Mouse (Mus musculus): ENCODE measurements around the gene Castor1.

Gene Castor1

DNA sequence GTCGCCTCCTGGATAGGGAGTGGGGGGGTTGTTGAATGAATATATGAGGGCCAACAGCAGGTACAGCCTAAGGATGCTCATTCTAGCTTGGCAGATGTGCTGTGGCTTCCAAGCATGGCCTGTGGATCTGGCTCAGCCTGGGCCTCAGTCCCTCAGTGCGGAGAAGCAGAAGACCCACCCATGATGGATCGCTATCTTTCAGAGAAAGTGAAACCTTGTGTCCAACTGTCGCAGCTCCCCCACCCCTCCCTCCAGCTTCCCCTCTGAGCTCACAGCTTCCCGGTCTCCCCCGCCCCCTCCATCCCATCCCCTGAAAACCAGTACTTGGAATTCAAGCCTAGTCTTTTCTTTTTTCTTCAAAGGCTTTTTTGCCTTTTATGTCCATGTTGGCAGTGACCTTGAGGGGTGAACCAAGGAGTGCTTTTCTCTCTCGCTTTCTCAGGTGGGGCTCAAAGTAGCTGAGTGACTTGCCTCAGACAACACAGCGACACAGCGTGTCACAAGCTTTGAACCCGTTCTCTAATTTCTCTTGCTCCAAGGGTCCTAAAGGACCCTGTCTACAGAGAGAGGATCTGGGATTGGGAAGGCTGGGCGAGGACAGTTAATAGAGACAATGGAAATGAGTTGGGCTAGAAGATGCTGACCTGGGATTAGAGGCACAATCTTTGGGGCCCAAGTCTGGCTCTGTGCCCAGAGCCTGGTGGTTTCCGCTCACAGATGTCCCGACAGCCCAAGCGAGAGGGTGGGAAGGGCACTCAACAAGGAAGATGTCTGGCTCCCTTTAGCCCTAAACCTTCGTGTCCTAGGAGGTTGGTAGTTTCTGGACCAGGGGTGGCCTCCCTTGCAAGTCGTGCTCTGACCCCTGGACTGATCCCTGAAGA lies 17.9 kb downstream of the Castor1 start, which contains the start of gene Osm:
TSS of gene Osm (plus strand) at position 756 of the 881 bp plus-strand sequence.
- peak; percentile 58 for DNase-seq

GRCm38 (mm10) chr11:4236546-4237067 lies 18.6 kb downstream of the Castor1 start:
- peak; percentile 59 for DNase-seq

GRCm38 (mm10) chr11:4237389-4237912 lies 19.4 kb downstream of the Castor1 start:
- peak; percentile 72 for DNase-seq

DNA sequence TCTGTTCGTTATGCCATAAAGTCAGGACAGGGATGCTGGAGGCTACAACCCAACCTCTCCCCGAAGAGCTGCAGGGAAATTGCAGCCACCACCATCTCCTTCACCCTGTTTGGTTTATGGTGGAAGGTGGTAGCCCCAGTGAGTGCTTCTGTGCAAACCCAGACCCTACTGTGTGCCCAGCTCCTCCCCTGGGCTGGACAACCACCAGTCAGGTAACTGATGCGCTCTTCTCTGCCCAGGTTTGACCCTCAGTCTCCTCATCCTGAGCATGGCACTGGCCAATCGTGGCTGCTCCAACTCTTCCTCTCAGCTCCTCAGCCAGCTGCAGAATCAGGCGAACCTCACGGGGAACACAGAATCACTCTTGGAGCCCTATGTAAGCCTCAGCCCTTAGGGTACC lies 20.1 kb downstream of the Castor1 start:
- no peak for DNase-seq

GRCm38 (mm10) chr11:4239691-4240090 lies 21.7 kb downstream of the Castor1 start:
- no peak for DNase-seq

DNA sequence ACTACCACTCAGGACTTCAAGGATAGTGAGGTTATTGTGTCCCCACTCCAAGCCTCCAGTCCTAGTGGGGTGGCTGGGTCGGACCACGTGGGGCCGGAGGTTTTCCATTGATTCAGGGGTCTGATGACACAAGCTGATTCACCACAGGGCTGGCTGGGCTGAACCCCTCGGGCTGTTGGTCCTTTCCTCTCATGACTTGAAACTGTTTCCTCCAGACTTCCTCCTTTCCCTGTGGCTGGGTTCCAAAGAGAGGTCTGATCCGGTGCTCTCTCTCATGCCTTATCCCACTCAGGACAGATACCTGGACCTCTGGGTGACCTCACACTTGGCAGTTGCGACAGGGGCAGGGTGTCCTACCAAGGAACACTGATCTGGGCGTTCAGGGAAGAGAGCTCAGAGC lies 22.1 kb downstream of the Castor1 start:
- DNase-seq, result no peak

- DNase-seq, result no peak
These were observed 23.2 kb downstream of the Castor1 start for GRCm38 (mm10) chr11:4241180-4241579.

- DNase-seq, result no peak
These were observed 28.1 kb downstream of the Castor1 start for GRCm38 (mm10) chr11:4246126-4246525.

DNA sequence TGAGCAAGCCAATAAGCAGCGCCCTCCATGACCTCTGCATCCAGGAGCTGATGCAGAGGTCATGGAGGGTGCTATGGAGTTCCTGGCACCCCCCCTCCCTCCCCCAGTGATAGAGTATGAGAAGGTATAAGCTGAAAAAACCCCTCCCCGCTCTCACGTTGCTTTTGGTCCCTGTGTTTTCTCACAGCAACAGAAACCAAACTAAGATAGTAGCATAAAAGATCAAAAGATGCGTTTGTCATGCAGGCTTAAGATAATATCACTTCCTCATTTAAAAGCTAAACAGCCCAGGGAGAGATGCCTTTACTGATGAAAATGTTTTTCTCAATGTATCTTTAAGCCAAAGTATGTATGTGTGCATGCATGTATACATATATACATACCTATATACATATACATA lies 28.6 kb downstream of the Castor1 start:
- DNase-seq, result no peak

GRCm38 (mm10) chr11:4247201-4247959 lies 29.4 kb downstream of the Castor1 start:
- peak; percentile 49 for DNase-seq

- no peak for DNase-seq
These were observed 31.1 kb downstream of the Castor1 start for GRCm38 (mm10) chr11:4249151-4249550.

DNA sequence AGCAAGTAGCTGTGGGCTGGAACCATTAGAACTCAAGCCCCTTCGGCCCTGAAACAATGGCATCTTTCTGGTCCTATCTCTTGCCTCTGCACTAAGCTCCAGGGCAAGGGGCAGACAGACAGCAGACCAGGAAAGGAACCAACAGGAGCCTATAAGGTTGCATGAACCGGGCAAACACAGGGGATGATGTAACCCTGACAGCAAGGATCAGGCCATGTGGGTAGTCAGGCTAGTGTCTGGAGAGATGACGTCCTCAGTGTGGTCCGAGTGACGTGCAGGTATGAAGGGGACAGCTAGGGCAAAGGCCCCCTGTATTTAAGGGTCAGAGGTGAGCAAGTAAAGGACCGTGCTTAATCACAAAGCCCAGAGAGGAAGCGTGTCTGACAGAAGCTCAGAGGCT lies 32.3 kb downstream of the Castor1 start:
- no peak for DNase-seq

GRCm38 (mm10) chr11:4251376-4251775 lies 33.4 kb downstream of the Castor1 start:
- DNase-seq, result peak; percentile 24

DNA sequence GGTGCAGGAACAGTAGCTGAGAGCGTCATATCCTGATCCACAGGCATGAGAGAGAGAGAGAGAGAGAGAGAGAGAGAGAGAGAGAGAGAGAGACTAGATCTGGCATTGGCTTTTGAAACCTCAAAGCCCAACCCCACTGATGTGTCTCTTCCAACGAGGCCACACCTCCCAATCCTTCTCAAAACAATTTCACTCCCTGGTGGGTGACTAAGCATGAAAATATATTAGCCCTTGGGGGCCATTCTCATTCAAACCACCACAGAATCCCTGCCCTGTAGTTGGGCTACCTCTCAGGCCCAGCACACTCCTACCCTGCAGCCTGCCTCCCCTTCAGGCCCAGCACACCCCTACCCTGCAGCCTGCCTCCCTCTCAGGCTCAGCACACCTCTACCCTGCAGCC lies 34.9 kb downstream of the Castor1 start:
- DNase-seq, result no peak

- peak; percentile 8 for DNase-seq
These were observed 39.0 kb downstream of the Castor1 start, which contains the start of gene Lif for GRCm38 (mm10) chr11:4256846-4257607. Gene Lif, plus strand, starts transcription at chr11:4257557.

DNA sequence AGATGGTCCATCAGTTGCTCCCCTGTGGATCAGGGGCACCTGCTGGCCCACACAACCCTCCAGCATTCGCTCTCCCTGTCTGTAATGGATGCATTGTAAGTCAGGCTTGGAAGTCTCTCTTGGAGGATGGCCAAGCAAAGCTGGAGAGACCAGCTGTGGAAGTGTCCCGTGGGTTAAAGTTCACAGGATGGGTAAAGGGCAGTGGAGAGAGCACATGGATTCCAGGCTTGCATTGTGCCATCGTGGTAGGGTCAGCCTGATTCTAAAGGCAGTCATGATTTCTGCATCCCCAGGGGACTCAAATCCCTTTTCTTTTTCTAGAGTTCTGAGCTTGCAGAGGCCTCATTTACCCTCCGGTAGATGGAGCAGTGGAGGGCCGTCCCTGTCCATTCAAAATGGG lies 39.7 kb downstream of the Castor1 start:
- no peak for DNase-seq

- peak; percentile 91 for DNase-seq
These were observed 40.6 kb downstream of the Castor1 start for GRCm38 (mm10) chr11:4258657-4259082.

DNA sequence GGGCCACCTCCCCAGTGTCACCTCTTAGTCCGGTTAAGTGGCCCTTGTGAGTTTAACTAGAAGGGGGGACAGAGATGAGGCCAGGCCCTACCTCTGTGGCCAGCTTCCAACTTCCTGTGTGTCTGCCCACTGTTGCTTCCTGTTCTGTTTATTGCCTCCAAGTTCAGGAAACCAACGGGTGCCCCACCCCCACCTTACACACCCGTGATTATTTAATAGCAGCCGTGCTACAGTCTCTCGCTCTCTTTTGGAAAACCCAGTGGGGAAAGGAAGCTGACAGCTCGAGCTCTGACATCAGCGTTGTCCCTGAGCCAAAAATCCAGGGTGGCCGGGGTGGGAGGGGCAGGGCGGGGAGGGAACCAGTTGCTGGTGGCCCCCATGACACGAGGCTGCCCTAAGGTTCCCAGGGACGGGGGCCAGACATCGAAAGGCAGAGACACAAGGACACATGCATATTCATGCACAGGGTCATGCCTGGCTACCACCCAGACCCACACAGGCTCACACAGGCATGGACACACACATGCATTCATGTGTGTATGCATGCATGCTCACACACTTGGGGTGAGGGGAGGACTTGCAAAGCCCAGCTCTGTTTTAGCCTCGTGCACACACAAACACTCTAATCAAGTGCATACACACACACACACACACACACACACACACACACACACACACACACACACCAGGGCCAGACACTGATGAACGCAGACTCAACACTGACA lies 42.6 kb downstream of the Castor1 start:
- DNase-seq, result peak; percentile 36

DNA sequence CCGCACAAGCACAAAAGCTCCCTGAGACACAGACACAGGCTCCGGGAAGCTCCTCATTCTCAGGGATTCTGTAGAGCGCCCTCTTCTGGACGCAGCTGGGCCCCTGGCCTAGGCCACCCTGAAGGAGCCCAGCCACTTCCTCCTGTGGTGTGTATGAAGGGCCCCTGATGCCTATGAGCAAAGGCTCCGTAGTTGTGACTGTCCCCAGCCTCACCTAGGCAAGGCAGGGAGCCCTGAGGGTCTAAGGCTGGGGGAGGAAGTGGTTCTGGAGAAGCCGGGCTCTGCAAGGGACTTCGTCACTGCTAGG lies 43.1 kb downstream of the Castor1 start:
- DNase-seq, result peak; percentile 86

- DNase-seq, result peak; percentile 44
These were observed 43.9 kb downstream of the Castor1 start for GRCm38 (mm10) chr11:4261969-4262368.

DNA sequence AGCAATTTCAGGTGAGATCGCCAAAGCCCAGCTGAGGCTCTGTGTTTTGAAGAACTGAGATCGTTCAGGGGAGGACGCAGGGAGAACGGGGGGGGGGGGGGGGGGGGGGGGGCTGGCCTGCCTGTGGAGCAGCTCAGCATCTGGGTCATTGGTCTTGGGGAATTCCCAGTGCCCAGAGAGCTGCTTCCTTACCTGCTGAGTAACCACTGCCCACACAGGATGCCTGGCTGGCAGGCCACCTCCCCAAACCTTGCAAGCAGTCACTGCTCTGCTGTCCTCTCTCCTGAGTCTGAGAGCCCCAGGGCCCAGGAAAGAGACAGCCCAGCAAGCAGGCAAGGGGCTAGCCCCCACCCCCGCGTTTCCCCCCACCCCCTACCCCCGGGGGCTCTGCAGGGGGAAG lies 44.8 kb downstream of the Castor1 start:
- peak; percentile 25 for DNase-seq

DNA sequence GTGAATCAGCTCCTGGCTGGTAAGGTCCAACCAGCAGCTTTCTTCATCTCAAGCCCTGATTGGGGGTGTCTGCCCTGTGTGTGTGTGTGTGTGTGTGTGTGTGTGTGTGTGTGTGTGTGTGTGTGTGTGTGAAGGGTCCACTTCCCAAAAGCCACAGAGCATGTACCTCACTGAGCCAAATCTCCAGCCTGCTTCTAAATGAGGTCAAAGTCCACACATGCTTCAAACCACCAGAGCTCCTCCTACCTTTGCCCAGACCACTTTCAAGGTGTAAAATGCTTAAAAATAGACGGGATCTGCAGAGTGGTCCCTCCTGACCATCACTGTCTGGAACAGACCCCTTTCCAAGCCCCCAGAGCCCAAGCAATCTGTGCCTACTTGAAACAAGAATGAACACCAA lies 45.3 kb downstream of the Castor1 start:
- no peak for DNase-seq
